Mouse (Mus musculus) G1E (cell line): ENCODE measurements around the gene Gm45837.

Source experiments
- CTCF ChIP-seq: IDR thresholded peaks from 2 replicates; pipeline ENCODE4 v1.5.1; 2012; ENCODE audit warnings: low read depth, low read length, inconsistent platforms, mixed read lengths
- GATA1 ChIP-seq: IDR thresholded peaks from 2 replicates; pipeline ENCODE4 v1.6.1; 2012; ENCODE audit warnings: borderline replicate concordance, low read length, inconsistent platforms, mixed read lengths
- POLR2AphosphoS5 ChIP-seq: IDR thresholded peaks from 2 replicates; pipeline ENCODE4 v1.6.1; 2012; ENCODE audit warnings: low read depth, low read length, inconsistent platforms; ENCODE audit not compliant: insufficient replicate concordance
- TAL1 ChIP-seq: conservative IDR thresholded peaks from 2 replicates; pipeline ENCODE4 v1.6.1; 2012; ENCODE audit warnings: low read depth, low read length, inconsistent platforms, mixed read lengths

DNA sequence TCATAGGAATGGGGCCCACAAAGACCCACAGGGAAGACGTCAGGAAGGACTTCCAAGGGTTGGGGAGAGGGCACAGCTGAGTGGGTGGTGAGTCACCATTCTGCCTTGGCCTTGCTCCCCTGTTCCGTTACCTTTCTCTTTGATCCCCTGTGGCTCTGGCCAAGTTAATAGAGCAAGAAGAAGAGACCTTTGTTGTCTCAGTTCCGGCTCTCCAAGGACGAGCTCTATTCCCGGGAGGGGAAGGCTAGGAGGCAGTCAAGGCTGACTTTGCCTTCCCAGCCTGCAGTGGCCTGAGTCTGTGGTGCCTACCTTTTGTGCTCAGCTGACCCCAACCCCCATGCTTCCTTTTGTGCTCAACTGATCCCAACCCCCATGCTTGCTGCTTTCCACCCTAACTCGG is 70.0 kb downstream of the Gm45837 start:
- TF ChIP-seq CTCF: no peak
- TF ChIP-seq GATA1: no peak
- no peak for TF ChIP-seq POLR2AphosphoS5
- TF ChIP-seq TAL1: no peak
